Mouse (Mus musculus) CH12.LX (cell line): ENCODE measurements at regions not wholly inside any gene's neighbourhood (a gene's known extent, or its start where the extent isn't known, plus 50 kb on each side); places are given as distances from the start of the nearest gene placed in this dataset.

Experiments
- DNase-seq: peaks from one replicate; pipeline ENCODE4 v3.0.0-alpha.2; 2013; ENCODE audit errors: extremely low read depth
- H3K27ac ChIP-seq: 2 replicates; pipeline ENCODE4 v1.5.1; 2012; ENCODE audit warnings: low read depth, mild to moderate bottlenecking, control low read depth, moderate library complexity; ENCODE audit not compliant: insufficient read depth
- H3K27me3 ChIP-seq: replicated peaks from 2 replicates; pipeline ENCODE3; 2012; ENCODE audit warnings: inconsistent platforms
- H3K36me3 ChIP-seq, 2 experiments: replicated peaks in 1 of 2; 2 replicates each; pipeline versions ENCODE3 to v1.6.1; 2012; ENCODE audit warnings: inconsistent platforms in 1 of 2, low read length in 1 of 2, mild to moderate bottlenecking in 1 of 2, mixed read lengths in 1 of 2, moderate library complexity in 1 of 2; ENCODE audit not compliant: control insufficient read depth in 1 of 2, insufficient read depth in 1 of 2
- H3K4me1 ChIP-seq, 2 experiments: 2 replicates each; pipeline ENCODE4 v1.6.1; 2012; ENCODE audit warnings: inconsistent platforms in 1 of 2, moderate library complexity in 1 of 2; ENCODE audit not compliant: insufficient read depth in 2 of 2, control insufficient read depth in 1 of 2
- H3K4me2 ChIP-seq: 2 replicates; pipeline ENCODE4 v1.6.1; 2012; ENCODE audit warnings: low read depth, mild to moderate bottlenecking, control low read depth; ENCODE audit not compliant: poor library complexity, insufficient read depth, severe bottlenecking
- H3K4me3 ChIP-seq, 3 experiments: fragments of 150-350 bp in 1 of 3; sonication (generic) in 1 of 3; replicated peaks in 1 of 3; 2 replicates each; pipeline versions ENCODE3 to v1.5.1; 2011 to 2012; ENCODE audit warnings: low read depth in 2 of 3, low read length in 2 of 3, mild to moderate bottlenecking in 2 of 3, moderate library complexity in 2 of 3, control low read depth in 1 of 3, improper control_type of control experiment in 1 of 3, inconsistent platforms in 1 of 3, mixed read lengths in 1 of 3; ENCODE audit not compliant: poor library complexity in 1 of 3
- H3K79me2 ChIP-seq: replicated peaks from 2 replicates; pipeline ENCODE4 v1.6.1; 2012; ENCODE audit warnings: mild to moderate bottlenecking, moderate library complexity; ENCODE audit not compliant: control insufficient read depth, poor library complexity, insufficient read depth, severe bottlenecking; ENCODE audit errors: extremely low read depth
- H3K9ac ChIP-seq: 2 replicates; pipeline ENCODE4 v1.6.1; 2012; ENCODE audit warnings: low read depth, mild to moderate bottlenecking, control low read depth, moderate library complexity; ENCODE audit not compliant: insufficient read depth
- H3K9me3 ChIP-seq: replicated peaks from 2 replicates; pipeline ENCODE3; 2012; ENCODE audit warnings: low read length, inconsistent platforms, mixed read lengths
- BHLHE40 ChIP-seq: IDR thresholded peaks from 2 replicates; pipeline ENCODE4 v1.6.1; 2011; ENCODE audit warnings: mild to moderate bottlenecking, low read depth, low read length, improper control_type of control experiment
- CHD1 ChIP-seq: IDR thresholded peaks from 2 replicates; pipeline ENCODE4 v1.6.1; 2012; ENCODE audit warnings: low read depth, low read length, improper control_type of control experiment, inconsistent platforms
- CHD2 ChIP-seq: IDR thresholded peaks from 2 replicates; pipeline ENCODE4 v1.6.1; 2011; ENCODE audit warnings: low read length, improper control_type of control experiment
- CTCF ChIP-seq, 2 experiments: IDR thresholded peaks in 1 of 2; conservative IDR thresholded peaks in 1 of 2; 2 replicates each; pipeline ENCODE4 v1.5.1; 2011 to 2012; ENCODE audit warnings: low read depth in 2 of 2, low read length in 2 of 2, improper control_type of control experiment in 1 of 2, inconsistent platforms in 1 of 2, mild to moderate bottlenecking in 1 of 2, moderate library complexity in 1 of 2
- ELF1 ChIP-seq: IDR thresholded peaks from 2 replicates; pipeline ENCODE4 v1.6.1; 2014; ENCODE audit warnings: low read depth, mild to moderate bottlenecking, inconsistent platforms, low read length, improper control_type of control experiment
- EP300 ChIP-seq: IDR thresholded peaks from 2 replicates; pipeline ENCODE4 v1.6.1; 2011; ENCODE audit warnings: low read length, improper control_type of control experiment
- ETS1 ChIP-seq: conservative IDR thresholded peaks from 2 replicates; pipeline ENCODE4 v1.6.1; 2012; ENCODE audit warnings: low read depth, mild to moderate bottlenecking, inconsistent platforms, low read length, improper control_type of control experiment, moderate library complexity
- GABPA ChIP-seq: IDR thresholded peaks from 2 replicates; pipeline ENCODE4 v1.6.1; 2012; ENCODE audit warnings: low read depth, low read length, improper control_type of control experiment, inconsistent platforms; ENCODE audit not compliant: insufficient replicate concordance
- HCFC1 ChIP-seq: IDR thresholded peaks from 2 replicates; pipeline ENCODE4 v1.6.1; 2012; ENCODE audit warnings: low read depth, mild to moderate bottlenecking, inconsistent platforms, low read length, improper control_type of control experiment
- IRF4 ChIP-seq: IDR thresholded peaks from 2 replicates; pipeline ENCODE4 v1.6.1; 2014; ENCODE audit warnings: low read depth, mild to moderate bottlenecking, inconsistent platforms, low read length, improper control_type of control experiment
- JUND ChIP-seq: conservative IDR thresholded peaks from 2 replicates; pipeline ENCODE4 v1.6.1; 2011; ENCODE audit warnings: low read depth, low read length, improper control_type of control experiment
- KAT2A ChIP-seq: IDR thresholded peaks from 2 replicates; pipeline ENCODE4 v1.6.1; 2012; ENCODE audit warnings: low read length, improper control_type of control experiment, inconsistent platforms; ENCODE audit not compliant: insufficient replicate concordance
- MAFK ChIP-seq: IDR thresholded peaks from 2 replicates; pipeline ENCODE4 v1.6.1; 2011; ENCODE audit warnings: low read length, improper control_type of control experiment; ENCODE audit not compliant: insufficient replicate concordance
- MAX ChIP-seq: IDR thresholded peaks from 2 replicates; pipeline ENCODE4 v1.6.1; 2011; ENCODE audit warnings: low read length, improper control_type of control experiment
- MAZ ChIP-seq: IDR thresholded peaks from 2 replicates; pipeline ENCODE4 v1.6.1; 2012; ENCODE audit warnings: low read depth, mild to moderate bottlenecking, inconsistent platforms, low read length, improper control_type of control experiment, moderate library complexity
- MEF2A ChIP-seq: IDR thresholded peaks from 2 replicates; pipeline ENCODE4 v1.6.1; 2014; ENCODE audit warnings: low read depth, mild to moderate bottlenecking, inconsistent platforms, low read length, improper control_type of control experiment, borderline replicate concordance
- MXI1 ChIP-seq: IDR thresholded peaks from 2 replicates; pipeline ENCODE4 v1.6.1; 2011; ENCODE audit warnings: mild to moderate bottlenecking, low read depth, low read length, improper control_type of control experiment
- MYC ChIP-seq: IDR thresholded peaks from 2 replicates; pipeline ENCODE4 v1.6.1; 2011; ENCODE audit warnings: low read depth, mild to moderate bottlenecking, improper control_type of control experiment, low read length
- NELFE ChIP-seq: IDR thresholded peaks from 2 replicates; pipeline ENCODE4 v1.6.1; 2011; ENCODE audit warnings: low read depth, low read length, improper control_type of control experiment
- NRF1 ChIP-seq: IDR thresholded peaks from 2 replicates; pipeline ENCODE4 v1.6.1; 2014; ENCODE audit warnings: low read depth, mild to moderate bottlenecking, inconsistent platforms, low read length, improper control_type of control experiment, moderate library complexity
- PAX5 ChIP-seq: IDR thresholded peaks from 2 replicates; pipeline ENCODE4 v1.6.1; 2012; ENCODE audit warnings: low read length, inconsistent platforms, mixed read lengths
- POLR2A ChIP-seq: IDR thresholded peaks from 2 replicates; pipeline ENCODE4 v1.6.1; 2011; ENCODE audit warnings: low read depth, mild to moderate bottlenecking, improper control_type of control experiment, low read length
- RAD21 ChIP-seq: IDR thresholded peaks from 2 replicates; pipeline ENCODE4 v1.6.1; 2011; ENCODE audit warnings: low read depth, mild to moderate bottlenecking, low read length, improper control_type of control experiment, moderate library complexity
- RCOR1 ChIP-seq: conservative IDR thresholded peaks from 2 replicates; pipeline ENCODE4 v1.6.1; 2012; ENCODE audit warnings: low read depth, mild to moderate bottlenecking, inconsistent platforms, low read length, improper control_type of control experiment
- SMC3 ChIP-seq: IDR thresholded peaks from 2 replicates; pipeline ENCODE4 v1.6.1; 2011; ENCODE audit warnings: low read depth, low read length, improper control_type of control experiment
- TBP ChIP-seq: conservative IDR thresholded peaks from 2 replicates; pipeline ENCODE4 v1.6.1; 2011; ENCODE audit warnings: low read depth, low read length, improper control_type of control experiment
- TCF12 ChIP-seq: IDR thresholded peaks from 2 replicates; pipeline ENCODE4 v1.6.1; 2014; ENCODE audit warnings: low read depth, mild to moderate bottlenecking, inconsistent platforms, low read length, improper control_type of control experiment
- UBTF ChIP-seq: IDR thresholded peaks from 2 replicates; pipeline ENCODE4 v1.6.1; 2012; ENCODE audit warnings: low read depth, mild to moderate bottlenecking, inconsistent platforms, low read length, improper control_type of control experiment, moderate library complexity
- ZC3H11A ChIP-seq: IDR thresholded peaks from 2 replicates; pipeline ENCODE4 v1.6.1; 2012; ENCODE audit warnings: low read depth, mild to moderate bottlenecking, inconsistent platforms, low read length, improper control_type of control experiment
- ZKSCAN1 ChIP-seq: IDR thresholded peaks from 2 replicates; pipeline ENCODE4 v1.6.1; 2012; ENCODE audit warnings: low read depth, inconsistent platforms, low read length, improper control_type of control experiment, borderline replicate concordance
- ZMIZ1 ChIP-seq: IDR thresholded peaks from 2 replicates; pipeline ENCODE4 v1.6.1; 2012; ENCODE audit warnings: low read depth, mild to moderate bottlenecking, inconsistent platforms, low read length, improper control_type of control experiment
- ZNF384 ChIP-seq: IDR thresholded peaks from 2 replicates; pipeline ENCODE4 v1.6.1; 2012; ENCODE audit warnings: low read depth, low read length, improper control_type of control experiment, inconsistent platforms
- dilution Hi-C: fragments of 300-500 bp; cut with MboI; formaldehyde crosslinking; loops from 2 replicates; pipeline ENCODE4 v1.14.3; 2020; ENCODE audit warnings: low sequenced_read_pairs; ENCODE audit not compliant: extremely low pct_unique_long_range_greater_than_20kb, extremely low pct_ligation_motif_present
- in situ Hi-C: fragments of 300-500 bp; cut with MboI; formaldehyde crosslinking; loops from 3 replicates; pipeline ENCODE4 v1.14.3; 2019; ENCODE audit warnings: low sequenced_read_pairs, low pct_ligation_motif_present, low pct_unique_long_range_greater_than_20kb, mixed read lengths

- no peak overlapping the region for H3K9ac ChIP-seq
- H3K4me2 ChIP-seq, result no peak overlapping the region
- no peaks in the 10 kb centered on the region for H3K4me1 ChIP-seq
- in situ Hi-C loops (no loop called here), dilution Hi-C loops (no loop called here)
- TF ChIP-seq MAFK (no peak), ELF1 (no peak), MYC (no peak), CHD2 (no peak), ZMIZ1 (no peak), TBP (no peak), SMC3 (no peak), MAZ (no peak), HCFC1 (no peak), CTCF (conservative IDR thresholded peaks at IDR 0.05 in 1 of 2, IDR thresholded peaks at IDR 0.05 in 1 of 2; ENCODE audit: low read depth in 2 of 2, low read length in 2 of 2) (no peak), CHD1 (no peak), POLR2A (no peak), MEF2A (no peak), MXI1 (no peak), NELFE (no peak), ZNF384 (no peak), MAX (no peak), IRF4 (no peak), PAX5 (no peak), EP300 (no peak)
- no peaks in the 10 kb centered on the region for H3K79me2 ChIP-seq
- H3K36me3 ChIP-seq, result no peaks in the 10 kb centered on the region
- no peak for DNase-seq
- peaks cover 43% of the 10 kb centered on the region for H3K9me3 ChIP-seq
- H3K27ac ChIP-seq, result no peak overlapping the region
- no peak overlapping the region for H3K4me3 ChIP-seq
- H3K27me3 ChIP-seq, result no peaks in the 10 kb centered on the region
These were observed 503.1 kb upstream of the Cdh11 start for GRCm38 (mm10) chr8:103288561-103288974.

DNA sequence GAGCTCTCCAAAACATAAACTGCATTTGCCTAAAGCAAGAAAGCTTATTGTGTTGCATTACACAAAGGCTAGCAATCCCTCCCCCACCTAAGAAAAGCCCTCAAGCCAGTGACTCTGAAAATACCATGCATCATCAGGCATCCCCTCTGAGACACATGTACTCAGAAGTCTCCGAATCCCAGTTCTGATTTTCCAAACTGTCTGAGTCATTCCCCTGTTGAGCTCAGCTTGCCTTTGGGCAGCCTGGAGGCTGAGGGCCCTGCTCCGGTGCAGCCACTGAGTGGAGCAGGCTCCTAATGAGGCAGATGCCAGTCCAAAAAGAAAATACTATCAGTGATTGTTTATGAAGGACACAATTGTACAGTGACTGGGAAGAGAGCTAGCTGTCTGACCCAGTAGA is 507.5 kb upstream of the Cdh11 start:
- Histone ChIP-seq H3K27ac (no peak overlapping the region), H3K9ac (no peak overlapping the region), H3K4me1 (no peaks in the 10 kb centered on the region), H3K9me3 (peaks cover 47% of the 10 kb centered on the region), H3K4me3 (no peak overlapping the region), H3K79me2 (no peaks in the 10 kb centered on the region), H3K36me3 (no peaks in the 10 kb centered on the region), H3K27me3 (no peaks in the 10 kb centered on the region), H3K4me2 (no peak overlapping the region)
- in situ Hi-C loops (no loop called here), dilution Hi-C loops (no loop called here)
- TF ChIP-seq MXI1 (no peak), UBTF (no peak), KAT2A (no peak), CTCF (conservative IDR thresholded peaks at IDR 0.05 in 1 of 2, IDR thresholded peaks at IDR 0.05 in 1 of 2; ENCODE audit: low read depth in 2 of 2, low read length in 2 of 2) (no peak), ZNF384 (no peak), ETS1 (no peak), TCF12 (no peak), SMC3 (no peak), ZKSCAN1 (no peak), RAD21 (no peak), MAX (no peak), ZMIZ1 (no peak), JUND (no peak), BHLHE40 (no peak), PAX5 (no peak), ZC3H11A (no peak), NRF1 (no peak), GABPA (no peak), ELF1 (no peak), RCOR1 (no peak)
- no peak for DNase-seq
